Mouse (Mus musculus) hindbrain, postnatal 0 days (tissue): Measurements from ENCODE around the gene Ak1. TPM values are rescaled to one million over a fixed set of nuclear protein-coding genes. Genes with fewer than 3 reads are reported as not detected.

Source experiments
- ATAC-seq: fragments of 200-750 bp; cut with Nextera tagmentation; 2 replicates; pipeline ENCODE4 v1.8.0; 2017; ENCODE audit warnings: mild to moderate bottlenecking, moderate TSS enrichment, moderate library complexity
- DNase-seq: peaks from one replicate; pipeline ENCODE4 v3.0.0-alpha.2; 2015; ENCODE audit warnings: low spot score
- H3K27ac ChIP-seq: fragments of 300-500 bp; sonication (generic); 2 replicates; pipeline ENCODE4 v1.5.1; 2014; ENCODE audit warnings: mild to moderate bottlenecking
- H3K27me3 ChIP-seq: fragments of 300-500 bp; sonication (generic); 2 replicates; pipeline ENCODE4 v1.6.1; 2014; ENCODE audit warnings: low read length, mixed read lengths; ENCODE audit not compliant: insufficient read depth
- H3K36me3 ChIP-seq: fragments of 300-500 bp; sonication (generic); 2 replicates; pipeline ENCODE4 v1.6.1; 2014; ENCODE audit warnings: low read length, mixed read lengths; ENCODE audit not compliant: insufficient read depth
- H3K4me1 ChIP-seq: fragments of 300-500 bp; sonication (generic); 2 replicates; pipeline ENCODE4 v1.6.1; 2014; ENCODE audit warnings: antibody characterized with exemption, low read length, mixed read lengths; ENCODE audit not compliant: insufficient read depth
- H3K4me2 ChIP-seq: fragments of 300-500 bp; sonication (generic); 2 replicates; pipeline ENCODE4 v1.6.1; 2014; ENCODE audit warnings: low read depth, mild to moderate bottlenecking, low read length, moderate library complexity, mixed read lengths
- H3K4me3 ChIP-seq: fragments of 300-500 bp; sonication (generic); 2 replicates; pipeline ENCODE4 v1.5.1; 2014; ENCODE audit warnings: low read length
- H3K9ac ChIP-seq: fragments of 300-500 bp; sonication (generic); replicated peaks from 2 replicates; pipeline ENCODE4 v1.6.1; 2014; ENCODE audit warnings: mild to moderate bottlenecking, low read length, moderate library complexity, mixed read lengths
- H3K9me3 ChIP-seq: fragments of 300-500 bp; sonication (generic); 2 replicates; pipeline ENCODE4 v1.6.1; 2016; ENCODE audit warnings: low read length, mixed read lengths
- CTCF ChIP-seq: IDR thresholded peaks from 2 replicates; pipeline ENCODE4 v1.5.1; 2016; ENCODE audit warnings: antibody characterized with exemption, control low read depth, low read depth
- WGBS: fragments of 180-500 bp; shearing (Covaris S2); extraction: QIAGEN DNeasy Blood & Tissue Kit; methylation state at CpG from one replicate; pipeline ENCODE4 v1.1.7; 2014; 5-methylcytosine and 5-hydroxymethylcytosine counted together
- polyA plus RNA-seq: library from polyadenylated mRNA; unstranded; fragments of >200 nt; fragmentation: Nextera tagmentation; extraction: Ambion mirVana; gene quantifications from 2 replicates; pipeline ENCODE4 v1.2.1, GENCODE M21; 2015
- total RNA-seq: library from RNA; depleted of rRNA; stranded (reverse); fragments of >200 nt; gene quantifications from 2 replicates; pipeline ENCODE4 v1.2.3, GENCODE M21; 2014

The Ak1 gene
- total and polyA plus RNA-seq, 2 experiments from 2014 or later: 92.2 to 106 TPM

DNA sequence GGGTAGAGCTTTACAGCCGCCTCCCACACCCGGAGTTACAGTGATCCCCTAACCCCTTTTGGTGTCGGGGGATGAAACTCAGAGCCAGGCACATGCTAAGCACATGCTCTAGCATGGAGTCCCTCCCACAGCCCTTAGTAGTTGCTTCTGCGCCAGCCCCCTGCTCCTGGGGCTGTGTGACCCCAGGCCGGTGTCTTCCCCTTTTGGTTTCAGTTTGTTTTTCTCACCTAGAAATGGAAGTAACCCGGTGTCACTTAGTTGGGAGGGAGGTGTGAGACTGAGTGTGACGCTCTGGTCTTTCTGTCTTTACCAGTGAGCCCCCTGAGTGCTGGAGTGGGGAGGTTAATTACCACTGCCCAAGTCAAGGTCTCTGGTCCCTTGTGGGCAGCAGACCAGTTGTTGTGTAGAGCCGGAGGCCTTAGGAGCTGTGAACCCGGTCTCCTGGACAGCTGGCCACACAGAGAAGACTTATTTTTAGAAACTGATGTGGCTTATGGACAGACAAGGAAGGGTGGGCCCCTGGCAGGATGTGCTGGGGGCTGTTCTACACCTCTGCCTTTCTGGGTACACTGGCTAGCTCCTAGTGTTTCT is 33.7 kb upstream of the Ak1 start:
- Histone ChIP-seq H3K36me3 (no peaks in the 10 kb centered on the region), H3K9me3 (no peaks in the 10 kb centered on the region), H3K4me2 (peak overlapping the region; percentile 61), H3K27me3 (no peaks in the 10 kb centered on the region), H3K4me3 (peak overlapping the region; percentile 52), H3K9ac (peak overlapping the region; percentile 60), H3K4me1 (peaks cover 20% of the 10 kb centered on the region), H3K27ac (peak overlapping the region; percentile 51; the same call in 1 of the 2 replicates)
- no peak for ATAC-seq
- no peak for TF ChIP-seq CTCF
- DNase-seq: no peak
- 47% methylated on average over 9 of the region's 9 CpGs for WGBS

GRCm38 (mm10) chr2:32589213-32589795 is 32.3 kb upstream of the Ak1 start:
- DNase-seq (peak; percentile 65), ATAC-seq (peak; percentile 22; the same call in 1 of the 2 replicates)
- H3K9me3 ChIP-seq: no peaks in the 10 kb centered on the region
- peak overlapping the region; percentile 49 for H3K27ac ChIP-seq
- peak overlapping the region; percentile 10; the same call in 1 of the 2 replicates for H3K9ac ChIP-seq
- 29% methylated on average over 11 of the region's 11 CpGs for WGBS
- peaks cover 16% of the 10 kb centered on the region for H3K4me1 ChIP-seq
- H3K27me3 ChIP-seq: no peaks in the 10 kb centered on the region
- H3K36me3 ChIP-seq: peaks cover 6% of the 10 kb centered on the region
- H3K4me3 ChIP-seq: no peak overlapping the region
- TF ChIP-seq CTCF: no peak
- peak overlapping the region; percentile 61 for H3K4me2 ChIP-seq

DNA sequence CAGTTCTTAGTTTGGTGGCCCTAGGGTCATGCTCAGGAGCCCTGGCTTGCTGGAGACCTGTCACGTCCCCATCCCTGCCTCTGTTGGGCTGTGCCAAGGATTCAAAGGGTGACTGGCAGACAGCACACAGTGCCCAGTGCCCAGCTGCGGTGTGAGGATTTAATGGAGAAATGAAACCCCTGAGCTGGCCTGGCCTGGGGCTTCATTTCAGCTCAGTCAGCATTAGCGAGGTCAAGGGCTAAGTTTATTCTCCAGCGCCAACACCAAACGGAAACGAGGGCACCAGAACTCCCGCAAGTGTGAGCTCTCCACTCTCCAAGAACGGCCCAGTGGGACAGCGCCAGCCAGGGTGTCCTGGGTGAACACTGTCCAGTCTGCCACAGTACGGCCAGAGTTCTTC is 31.3 kb upstream of the Ak1 start:
- H3K4me3 ChIP-seq: no peak overlapping the region
- H3K4me2 ChIP-seq: no peak overlapping the region
- peaks cover 7% of the 10 kb centered on the region for H3K36me3 ChIP-seq
- no peaks in the 10 kb centered on the region for H3K9me3 ChIP-seq
- no peak for TF ChIP-seq CTCF
- DNase-seq (no peak), ATAC-seq (no peak)
- H3K9ac ChIP-seq: no peak overlapping the region
- H3K4me1 ChIP-seq: peaks cover 16% of the 10 kb centered on the region
- no peaks in the 10 kb centered on the region for H3K27me3 ChIP-seq
- WGBS: 64% methylated on average over 10 of the region's 10 CpGs
- no peak overlapping the region for H3K27ac ChIP-seq

DNA sequence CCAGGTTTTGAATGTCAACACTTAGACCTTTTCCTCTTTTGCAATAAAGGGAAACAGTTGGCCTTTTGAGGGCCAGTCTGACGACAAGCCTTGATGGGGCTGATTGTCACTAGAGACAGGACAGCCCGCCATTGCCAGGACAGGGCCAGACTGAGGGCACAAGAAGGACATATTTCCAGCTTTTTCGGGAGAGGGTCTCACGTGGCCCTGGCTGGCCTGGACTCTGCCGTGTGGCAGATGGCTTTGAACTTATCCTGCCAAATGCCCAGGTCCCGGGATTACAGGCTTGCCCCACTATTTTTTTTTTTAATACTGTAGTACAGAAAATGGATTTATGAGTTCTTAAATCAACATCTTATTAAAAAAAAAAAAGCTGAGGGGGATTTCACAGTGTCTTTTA is 30.3 kb upstream of the Ak1 start:
- Histone ChIP-seq H3K27me3 (no peaks in the 10 kb centered on the region), H3K27ac (no peak overlapping the region; the same call in 1 of the 2 replicates), H3K36me3 (peaks cover 7% of the 10 kb centered on the region), H3K4me3 (no peak overlapping the region), H3K4me1 (peaks cover 16% of the 10 kb centered on the region), H3K4me2 (no peak overlapping the region), H3K9me3 (no peaks in the 10 kb centered on the region), H3K9ac (no peak overlapping the region)
- WGBS: 53% methylated on average over 6 of the region's 6 CpGs
- no peak for ATAC-seq
- DNase-seq: no peak
- TF ChIP-seq CTCF: no peak

- Histone ChIP-seq H3K9ac (no peak overlapping the region), H3K27ac (peak overlapping the region; percentile 58; the same call in 1 of the 2 replicates), H3K4me1 (peaks cover 6% of the 10 kb centered on the region; the same call in 1 of the 2 replicates), H3K36me3 (peaks cover 14% of the 10 kb centered on the region), H3K4me2 (no peak overlapping the region), H3K9me3 (no peaks in the 10 kb centered on the region), H3K4me3 (no peak overlapping the region), H3K27me3 (no peaks in the 10 kb centered on the region)
- ATAC-seq: peak; percentile 43; the same call in 1 of the 2 replicates
- 53% methylated on average over 13 of the region's 13 CpGs for WGBS
- DNase-seq: peak; percentile 75
- no peak for TF ChIP-seq CTCF
Measured at GRCm38 (mm10) chr2:32596725-32597124, 24.8 kb upstream of the Ak1 start.

DNA sequence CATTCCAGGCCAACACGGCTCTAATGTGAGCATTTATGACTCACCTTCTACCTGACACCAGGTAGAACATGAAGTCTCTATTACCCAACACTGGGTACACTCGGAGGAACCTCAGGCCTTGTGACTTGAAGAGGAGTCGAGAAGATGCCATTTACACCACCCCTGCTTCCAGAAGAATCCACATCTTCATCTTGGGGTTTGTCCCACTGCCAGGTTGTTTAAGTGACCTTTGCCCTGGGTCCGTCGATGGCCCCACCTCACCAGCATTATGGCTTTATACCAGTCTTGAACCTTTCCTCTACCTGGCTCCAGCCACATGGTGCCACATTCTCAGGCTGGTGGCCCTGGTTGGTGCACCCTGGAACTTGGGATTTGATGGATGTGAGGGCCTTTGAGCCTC is 24.3 kb upstream of the Ak1 start:
- peak overlapping the region; percentile 58; the same call in 1 of the 2 replicates for H3K27ac ChIP-seq
- 83% methylated on average over 5 of the region's 5 CpGs for WGBS
- peaks cover 14% of the 10 kb centered on the region for H3K36me3 ChIP-seq
- DNase-seq (no peak), ATAC-seq (no peak)
- H3K9ac ChIP-seq: no peak overlapping the region
- H3K27me3 ChIP-seq: no peaks in the 10 kb centered on the region
- no peak overlapping the region for H3K4me3 ChIP-seq
- no peak overlapping the region for H3K4me2 ChIP-seq
- peaks cover 6% of the 10 kb centered on the region; the same call in 1 of the 2 replicates for H3K4me1 ChIP-seq
- TF ChIP-seq CTCF: no peak
- no peaks in the 10 kb centered on the region for H3K9me3 ChIP-seq

- no peak for TF ChIP-seq CTCF
- H3K27ac ChIP-seq: 0 out of 2 replicates have a peak overlapping the region, but pooled peaks have one; percentile 58
- H3K9me3 ChIP-seq: no peaks in the 10 kb centered on the region
- H3K36me3 ChIP-seq: peaks cover 14% of the 10 kb centered on the region
- peaks cover 6% of the 10 kb centered on the region; the same call in 1 of the 2 replicates for H3K4me1 ChIP-seq
- no peak overlapping the region for H3K9ac ChIP-seq
- no peak overlapping the region for H3K4me3 ChIP-seq
- ATAC-seq (no peak), DNase-seq (no peak)
- H3K27me3 ChIP-seq: no peaks in the 10 kb centered on the region
- no peak overlapping the region for H3K4me2 ChIP-seq
- 88% methylated on average over 5 of the region's 5 CpGs for WGBS
Measured at GRCm38 (mm10) chr2:32597699-32598098, 23.9 kb upstream of the Ak1 start.
